Mouse (Mus musculus) liver, postnatal 0 days (tissue): ENCODE measurements around the gene Hoxc13.

Source experiments
- CTCF ChIP-seq: sonication (generic); IDR thresholded peaks from 2 replicates; pipeline ENCODE4 v1.5.1; 2016; ENCODE audit warnings: antibody characterized with exemption, low read depth
- EP300 ChIP-seq: IDR thresholded peaks from 2 replicates; pipeline ENCODE4 v1.6.1; 2016; ENCODE audit warnings: antibody characterized with exemption, low read depth, mild to moderate bottlenecking

- no peak for TF ChIP-seq CTCF
- TF ChIP-seq EP300: no peak
These were observed 10.3 kb upstream of the Hoxc13 start for GRCm38 (mm10) chr15:102910496-102911095.
